In the genomic region with DNA sequence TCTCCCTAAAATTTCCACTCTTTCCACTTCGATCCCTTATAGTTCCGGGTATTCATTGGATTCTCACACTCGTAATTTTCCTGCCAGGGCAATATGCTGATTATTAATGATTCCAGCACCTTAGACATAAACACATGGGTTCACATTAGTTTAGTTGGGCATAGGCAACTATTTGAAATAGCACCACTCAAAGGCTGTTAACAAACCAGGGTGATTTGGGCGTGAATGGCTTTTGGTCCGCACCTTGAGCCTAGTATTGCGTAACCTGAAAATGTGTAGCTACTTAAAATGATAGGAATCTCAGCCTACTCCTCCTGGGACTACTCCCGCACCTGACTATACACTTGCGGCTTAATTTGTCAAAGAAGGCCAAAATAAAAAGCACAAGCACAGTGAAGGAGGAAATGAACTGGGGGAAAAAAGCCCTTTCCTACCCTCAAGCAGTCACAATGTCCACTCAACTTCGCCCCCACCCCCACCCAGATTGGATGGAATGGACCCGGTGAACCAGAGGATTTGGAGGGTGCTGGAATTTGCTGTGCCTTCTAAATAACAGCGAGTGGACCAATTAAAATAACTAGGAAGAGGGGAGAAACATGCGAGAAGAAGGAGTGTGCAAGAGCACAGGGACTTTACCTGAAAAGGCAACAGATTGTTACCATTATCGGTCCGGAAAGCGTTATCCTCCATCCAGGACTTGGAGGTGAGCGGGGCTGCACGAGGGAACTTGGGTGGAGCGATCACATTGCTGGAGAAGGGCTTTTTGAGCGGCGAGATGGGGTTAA, we compare ENCODE assay signal across 8 mouse cellular contexts. TPM values are rescaled to one million over a fixed set of nuclear protein-coding genes. Genes with fewer than 3 reads are reported as not detected.
DNase-seq lines count a peak whose midpoint lies in the region; ATAC-seq and TF ChIP-seq lines count a peak whose summit lies in the region.

No protein-coding gene starts in this region.

- TF ChIP-seq POLR2A in bone marrow macrophage, adult 2 months (IDR thresholded peaks at IDR 0.05; ENCODE audit: borderline replicate concordance, low read depth, low read length) = no peak

- peaks cover 52% of the 10 kb centered on the region for H3K27me3 ChIP-seq in hindbrain, embryonic 10.5 days (ENCODE audit: insufficient read depth, poor library complexity, severe bottlenecking)
- peaks cover 52% of the 10 kb centered on the region for H3K27me3 ChIP-seq in liver, embryonic 12.5 days (replicated peaks)
- H3K27me3 ChIP-seq in stomach, embryonic 15.5 days (replicated peaks) = peaks cover 10% of the 10 kb centered on the region; the same call in 1 of the 2 replicates

- peaks cover 18% of the 10 kb centered on the region for H3K4me1 ChIP-seq in bone marrow macrophage, adult 2 months (ENCODE audit: control insufficient read depth, insufficient read depth, low read length)
- H3K4me1 ChIP-seq in hindbrain, embryonic 10.5 days (replicated peaks) = peaks cover 26% of the 10 kb centered on the region
- peaks cover 54% of the 10 kb centered on the region for H3K4me1 ChIP-seq in liver, embryonic 12.5 days
- H3K4me1 ChIP-seq in stomach, embryonic 15.5 days = peaks cover 5% of the 10 kb centered on the region; the same call in 1 of the 2 replicates

- peak overlapping the region; percentile 80 for H3K27ac ChIP-seq in bone marrow macrophage, adult 2 months (ENCODE audit: insufficient read depth, low read depth, low read length)
- peak overlapping the region; percentile 80 for H3K27ac ChIP-seq in hindbrain, embryonic 10.5 days
- no peak overlapping the region for H3K27ac ChIP-seq in liver, embryonic 12.5 days
- no peak overlapping the region for H3K27ac ChIP-seq in stomach, embryonic 15.5 days

- H3K4me2 ChIP-seq in liver, embryonic 12.5 days = peak overlapping the region; percentile 99
- H3K4me2 ChIP-seq in stomach, embryonic 15.5 days = peak overlapping the region; percentile 100

- 27% methylated on average over 20 of the region's 20 CpGs for WGBS in hindbrain, embryonic 10.5 days
- 35% methylated on average over 20 of the region's 20 CpGs for WGBS in liver, embryonic 12.5 days (ENCODE audit: insufficient replicate concordance)
- WGBS in stomach, embryonic 15.5 days = 30% methylated on average over 20 of the region's 20 CpGs

- no peaks in the 10 kb centered on the region for H3K9me3 ChIP-seq in hindbrain, embryonic 10.5 days
- H3K9me3 ChIP-seq in liver, embryonic 12.5 days (replicated peaks) = no peaks in the 10 kb centered on the region
- no peaks in the 10 kb centered on the region for H3K9me3 ChIP-seq in stomach, embryonic 15.5 days

- no peak for TF ChIP-seq CTCF in bone marrow macrophage, adult 2 months (IDR thresholded peaks at IDR 0.05; ENCODE audit: low read depth, low read length)

- H3K9ac ChIP-seq in liver, embryonic 12.5 days = peak overlapping the region; percentile 72
- peak overlapping the region; percentile 31; the same call in 1 of the 2 replicates for H3K9ac ChIP-seq in stomach, embryonic 15.5 days

- intact Hi-C loops in heart, postnatal 25 days (cut with DNase I) = loop anchor here (2.0 kb wide), 2 partner anchors 35 to 95 kb away; partner anchors contain the start of gene Cpeb3

- ATAC-seq in liver, embryonic 12.5 days = no peak
- ATAC-seq in stomach, embryonic 15.5 days (ENCODE audit: insufficient read depth, low FRiP score, low read depth) = no peak

- no peaks in the 10 kb centered on the region for H3K36me3 ChIP-seq in hindbrain, embryonic 10.5 days
- H3K36me3 ChIP-seq in liver, embryonic 12.5 days = peaks cover 4% of the 10 kb centered on the region; the same call in 1 of the 2 replicates
- H3K36me3 ChIP-seq in stomach, embryonic 15.5 days = no peaks in the 10 kb centered on the region

- DNase-seq in heart, adult 11 months = peak; percentile 85
- DNase-seq in heart, postnatal 25 days (ENCODE audit: low spot score) = no peak
- DNase-seq in hindbrain, embryonic 10.5 days (ENCODE audit: low spot score) = peak; percentile 12
- no peak for DNase-seq in layer of hippocampus, postnatal 36 days
- no peak for DNase-seq in thymus, postnatal 36 days

- H3K4me3 ChIP-seq in bone marrow macrophage, adult 2 months (ENCODE audit: insufficient read depth, low read length) = peak overlapping the region; percentile 82
- peak overlapping the region; percentile 71 for H3K4me3 ChIP-seq in hindbrain, embryonic 10.5 days
- peak overlapping the region; percentile 70 for H3K4me3 ChIP-seq in liver, embryonic 12.5 days
- H3K4me3 ChIP-seq in stomach, embryonic 15.5 days (replicated peaks) = peak overlapping the region; percentile 69

RNA-seq across cellular contexts. Expression of gene March5, which starts 33.8 kb away (rescaled TPM):
- total RNA-seq in heart, postnatal 25 days (2021) = 10 to 100 TPM; 82.1 to 85.6 TPM
- 87.5 and 98.0 TPM in 2 replicates for polyA plus RNA-seq in bone marrow macrophage, adult 2 months (2012; ENCODE audit: insufficient read depth, insufficient read length, missing spikeins)
- polyA plus RNA-seq in hindbrain, embryonic 10.5 days (2016; fragmentation: Nextera tagmentation; extraction: Ambion mirVana) = 112 and 116 TPM in 2 replicates
- polyA plus RNA-seq in liver, embryonic 12.5 days (2016; fragmentation: Nextera tagmentation; extraction: Ambion mirVana) = 159 and 164 TPM in 2 replicates
- polyA plus RNA-seq in stomach, embryonic 15.5 days (2015; fragmentation: Nextera tagmentation; extraction: Ambion mirVana) = 85.6 and 87.6 TPM in 2 replicates
- total RNA-seq in layer of hippocampus, postnatal 36 days (2021) = 10 to 100 TPM; 84.4 to 87.6 TPM

RNA-seq across cellular contexts. Expression of gene Cpeb3, which starts 34.9 kb away (rescaled TPM):
- total RNA-seq in heart, postnatal 25 days (2021) = 10 to 100 TPM; 76.3 to 81.7 TPM
- polyA plus RNA-seq in bone marrow macrophage, adult 2 months (2012; ENCODE audit: insufficient read depth, insufficient read length, missing spikeins) = 7.6 and 8.0 TPM in 2 replicates
- polyA plus RNA-seq in hindbrain, embryonic 10.5 days (2016; fragmentation: Nextera tagmentation; extraction: Ambion mirVana) = 0.87 and 2.9 TPM in 2 replicates
- polyA plus RNA-seq in liver, embryonic 12.5 days (2016; fragmentation: Nextera tagmentation; extraction: Ambion mirVana) = 2.6 and 3.2 TPM in 2 replicates
- 1.3 and 1.7 TPM in 2 replicates for polyA plus RNA-seq in stomach, embryonic 15.5 days (2015; fragmentation: Nextera tagmentation; extraction: Ambion mirVana)
- 10 to 100 TPM; 73.2 to 80.7 TPM for total RNA-seq in layer of hippocampus, postnatal 36 days (2021)

Comparison
In these comparisons a context has a peak if more than half of its experiments do, and no peak if none do; other contexts are left out.
1. DNase-seq: peak in heart, adult 11 months (single experiment) and hindbrain, embryonic 10.5 days (single experiment); none in heart, postnatal 25 days (single experiment), layer of hippocampus, postnatal 36 days (0 of 2) and thymus, postnatal 36 days (0 of 2).
2. H3K27ac ChIP-seq: peak in bone marrow macrophage, adult 2 months (single experiment) and hindbrain, embryonic 10.5 days (single experiment); none in liver, embryonic 12.5 days (single experiment) and stomach, embryonic 15.5 days (single experiment).
3. Peak in every context shown above with its lines, with median percentiles within 50 percentile points of each other: H3K4me3 ChIP-seq.